Mouse (Mus musculus): ENCODE measurements around the gene Pml. TPM values are rescaled to one million over a fixed set of nuclear protein-coding genes. Genes with fewer than 3 reads are reported as not detected.

Gene Pml
- total RNA-seq, 2 experiments from 2014 or later: 43.0 to 51.6 TPM

- ATAC-seq (replicated peaks; ENCODE audit: low FRiP score, poor library complexity, severe bottlenecking): peak; percentile 41
These were observed 3.4 kb downstream of the Pml start for GRCm38 (mm10) chr9:58246083-58246591.

GRCm38 (mm10) chr9:58243696-58244095 lies 5.9 kb downstream of the Pml start:
- ATAC-seq (replicated peaks; ENCODE audit: low FRiP score, poor library complexity, severe bottlenecking): no peak

GRCm38 (mm10) chr9:58242696-58243095 lies 6.9 kb downstream of the Pml start:
- no peak for ATAC-seq (replicated peaks; ENCODE audit: low FRiP score, poor library complexity, severe bottlenecking)

- no peak for ATAC-seq (replicated peaks; ENCODE audit: low FRiP score, poor library complexity, severe bottlenecking)
These were observed 7.7 kb downstream of the Pml start for GRCm38 (mm10) chr9:58241780-58242485.

GRCm38 (mm10) chr9:58234502-58235015 lies 15.0 kb downstream of the Pml start:
- ATAC-seq (replicated peaks; ENCODE audit: low FRiP score, poor library complexity, severe bottlenecking): no peak

- ATAC-seq (replicated peaks; ENCODE audit: low FRiP score, poor library complexity, severe bottlenecking): no peak
These were observed 17.2 kb downstream of the Pml start for GRCm38 (mm10) chr9:58232374-58232773.

- no peak for ATAC-seq (replicated peaks; ENCODE audit: low FRiP score, poor library complexity, severe bottlenecking)
These were observed 17.8 kb downstream of the Pml start for GRCm38 (mm10) chr9:58231746-58232145.

GRCm38 (mm10) chr9:58228777-58229466 lies 20.7 kb downstream of the Pml start:
- no peak for ATAC-seq (replicated peaks; ENCODE audit: low FRiP score, poor library complexity, severe bottlenecking)

GRCm38 (mm10) chr9:58225915-58226913 lies 23.4 kb downstream of the Pml start:
- peak; percentile 84 for ATAC-seq (replicated peaks; ENCODE audit: low FRiP score, poor library complexity, severe bottlenecking)

GRCm38 (mm10) chr9:58224356-58224755 lies 25.2 kb downstream of the Pml start:
- ATAC-seq (replicated peaks; ENCODE audit: low FRiP score, poor library complexity, severe bottlenecking): 0 out of 2 replicates have a peak, but pooled peaks have one; percentile 19

GRCm38 (mm10) chr9:58220218-58220903 lies 29.2 kb downstream of the Pml start:
- ATAC-seq (replicated peaks; ENCODE audit: low FRiP score, poor library complexity, severe bottlenecking): peak; percentile 63; the same call in 1 of the 2 replicates

GRCm38 (mm10) chr9:58218539-58218938 lies 31.0 kb downstream of the Pml start:
- ATAC-seq (replicated peaks; ENCODE audit: low FRiP score, poor library complexity, severe bottlenecking): no peak

- peak; percentile 36 for ATAC-seq (replicated peaks; ENCODE audit: low FRiP score, poor library complexity, severe bottlenecking)
These were observed 33.2 kb downstream of the Pml start for GRCm38 (mm10) chr9:58216402-58216801.

GRCm38 (mm10) chr9:58214519-58215180 lies 34.9 kb downstream of the Pml start:
- ATAC-seq (replicated peaks; ENCODE audit: low FRiP score, poor library complexity, severe bottlenecking): peak; percentile 71

GRCm38 (mm10) chr9:58213865-58214264 lies 35.7 kb downstream of the Pml start:
- peak; percentile 91 for ATAC-seq (replicated peaks; ENCODE audit: low FRiP score, poor library complexity, severe bottlenecking)

GRCm38 (mm10) chr9:58213377-58213776 lies 36.2 kb downstream of the Pml start:
- ATAC-seq (replicated peaks; ENCODE audit: low FRiP score, poor library complexity, severe bottlenecking): peak; percentile 54

GRCm38 (mm10) chr9:58210304-58210627 lies 39.3 kb downstream of the Pml start:
- no peak for ATAC-seq (replicated peaks; ENCODE audit: low FRiP score, poor library complexity, severe bottlenecking)

GRCm38 (mm10) chr9:58209462-58210303 lies 39.9 kb downstream of the Pml start:
- no peak for ATAC-seq (replicated peaks; ENCODE audit: low FRiP score, poor library complexity, severe bottlenecking)
